Mouse (Mus musculus) layer of hippocampus, adult 18-20 months (tissue): ENCODE measurements around the gene Mogs. TPM values are rescaled to one million over a fixed set of nuclear protein-coding genes. Genes with fewer than 3 reads are reported as not detected.
"Not testable (repeated sequence)": the region's sequence is repeated elsewhere in the genome, so short reads cannot be mapped to it uniquely, and the experiment has no call there.

Experiments used
- DNase-seq, 2 experiments: peaks; one replicate each; pipeline ENCODE4 v3.0.0; 2022; ENCODE audit warnings: low spot score in 2 of 2
- microRNA-seq, 2 experiments: library from miRNA; unstranded; fragments of <30 nt; microRNA quantifications; one replicate each; pipeline ENCODE4 v1.2.0; 2021
- total RNA-seq, 2 experiments: library from RNA; stranded (reverse); gene quantifications; 2 replicates each; pipeline ENCODE4 v1.2.3; 2021

Gene Mogs
- total RNA-seq, 2 experiments from 2014 or later, result 27.0 TPM

DNA sequence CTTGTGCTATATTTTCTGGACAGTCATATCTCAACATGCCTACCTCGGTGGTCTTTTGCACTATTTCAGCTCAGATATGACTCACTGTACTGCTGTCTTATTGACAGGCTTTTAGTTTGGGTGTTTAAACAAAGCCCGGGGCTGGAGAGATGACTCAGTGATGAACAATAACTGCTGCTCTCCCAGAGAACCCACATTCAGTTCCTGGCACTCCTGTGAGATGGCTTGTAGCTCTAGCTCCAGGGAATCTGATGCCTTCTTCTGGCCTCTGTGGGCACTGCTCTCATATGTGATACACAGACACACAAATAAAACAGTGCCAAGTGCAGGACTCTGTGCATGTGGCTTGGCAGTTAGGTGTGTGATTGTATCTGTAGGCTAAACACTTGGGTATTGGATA is 29.9 kb downstream of the Mogs start:
- DNase-seq, result peak in 1 of 2 experiments; percentile 45

DNA sequence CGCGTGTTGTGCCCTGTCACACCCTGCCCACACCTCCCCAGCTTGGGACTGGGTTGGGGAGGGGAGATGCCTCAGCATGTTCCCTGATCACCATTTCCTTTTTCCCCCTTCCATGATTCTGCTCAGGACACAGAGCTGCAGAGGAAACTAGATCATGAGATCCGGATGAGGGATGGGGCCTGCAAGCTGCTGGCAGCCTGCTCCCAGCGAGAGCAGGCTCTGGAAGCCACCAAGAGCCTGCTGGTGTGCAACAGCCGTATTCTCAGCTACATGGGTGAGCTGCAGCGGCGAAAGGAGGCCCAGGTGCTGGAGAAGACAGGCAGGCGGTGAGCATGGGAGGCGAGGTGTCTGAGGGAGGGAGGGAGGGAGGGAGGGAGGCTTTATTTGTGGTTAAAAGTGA is 30.5 kb downstream of the Mogs start:
- DNase-seq, result no peak

DNA sequence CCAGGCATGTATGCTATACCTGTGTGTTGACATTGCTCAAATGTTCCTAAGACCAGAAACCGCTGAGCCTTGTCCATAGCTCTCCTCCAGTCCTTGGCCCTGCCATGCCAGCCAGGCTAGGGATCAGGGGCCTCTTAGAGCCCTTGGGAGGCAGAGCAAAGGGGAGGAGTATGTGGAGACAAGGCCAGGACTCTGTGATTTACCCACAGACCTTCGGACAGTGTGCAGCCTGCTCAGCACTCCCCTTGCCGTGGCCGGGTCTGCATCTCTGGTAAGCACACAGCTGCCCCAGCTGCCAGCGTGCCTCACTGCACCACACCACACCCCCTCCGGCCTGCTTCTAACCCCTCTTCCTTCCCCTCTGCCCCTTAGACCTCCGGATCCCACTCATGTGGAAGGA is 32.0 kb downstream of the Mogs start:
- DNase-seq, result no peak

DNA sequence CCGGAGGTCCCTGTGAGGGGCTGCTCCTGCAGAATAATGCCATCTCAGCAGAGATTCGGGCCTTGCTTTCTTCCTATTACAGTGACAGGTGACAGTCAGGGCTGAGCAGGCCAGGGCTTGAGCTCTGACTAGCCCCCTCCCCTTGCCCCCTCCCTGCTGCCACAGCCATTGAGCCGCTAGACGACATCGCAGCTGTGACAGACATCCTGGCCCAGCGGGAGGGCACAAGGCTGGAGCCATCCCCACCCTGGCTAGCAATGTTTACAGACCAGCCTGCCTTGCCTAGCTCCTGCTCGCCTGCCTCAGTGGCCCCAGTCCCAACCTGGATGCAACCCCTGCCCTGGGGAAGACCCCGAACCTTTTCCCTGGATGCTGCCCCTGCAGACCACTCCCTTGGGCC is 36.4 kb downstream of the Mogs start:
- no peak for DNase-seq

- DNase-seq, result no peak
These were observed 37.7 kb downstream of the Mogs start for GRCm38 (mm10) chr6:83153038-83153437.

DNA sequence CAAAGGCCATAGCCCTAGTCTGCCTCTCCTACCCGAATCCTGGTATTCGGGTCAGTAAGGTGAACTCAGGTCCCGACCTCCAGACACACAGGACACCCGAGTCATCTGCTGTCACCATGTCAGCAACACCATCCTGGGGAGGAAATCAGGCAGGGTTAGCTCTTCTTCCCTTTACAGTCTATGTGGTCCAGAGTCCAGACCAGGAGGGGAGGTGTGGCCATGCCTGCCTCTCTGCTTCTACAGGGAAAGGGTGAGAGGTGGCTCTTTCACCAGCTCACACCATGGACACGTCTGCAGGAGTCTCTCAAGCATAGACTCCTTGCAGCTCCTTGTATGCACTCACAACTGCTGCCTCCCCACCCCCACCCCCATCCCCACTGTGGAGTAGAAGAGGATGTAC is 38.2 kb downstream of the Mogs start:
- no peak for DNase-seq

- DNase-seq, result no peak
These were observed 40.4 kb downstream of the Mogs start for GRCm38 (mm10) chr6:83155552-83156238.

DNA sequence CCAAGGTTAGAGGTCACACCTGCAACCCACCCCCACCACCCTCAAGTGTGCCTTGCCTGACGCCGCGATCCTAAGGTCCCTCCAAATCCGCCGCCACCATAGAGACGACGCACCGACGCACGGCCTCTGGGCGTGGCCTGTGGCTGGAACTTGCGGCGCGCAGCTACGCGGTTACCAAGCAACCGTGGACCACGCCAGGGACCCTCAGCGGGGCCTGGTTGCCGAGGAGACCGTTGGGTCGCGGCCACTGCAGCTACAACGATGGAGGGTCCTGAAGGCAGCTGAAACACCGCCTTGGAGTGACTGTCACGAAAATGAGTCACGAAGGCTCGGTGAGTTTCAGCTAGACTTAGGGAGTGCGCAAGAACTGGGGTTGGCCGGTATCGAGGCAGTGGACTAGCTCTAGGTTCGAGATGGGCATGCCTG is 41.0 kb downstream of the Mogs start, which contains the start of the genes Wdr54 and 1700003E16Rik:
Gene Wdr54, minus strand, starts transcription at position 139 of the 426 bp plus-strand sequence.
Gene 1700003E16Rik, plus strand, starts transcription at position 146 of the 426 bp plus-strand sequence.
- peak; percentile 78 to 83 for DNase-seq

DNA sequence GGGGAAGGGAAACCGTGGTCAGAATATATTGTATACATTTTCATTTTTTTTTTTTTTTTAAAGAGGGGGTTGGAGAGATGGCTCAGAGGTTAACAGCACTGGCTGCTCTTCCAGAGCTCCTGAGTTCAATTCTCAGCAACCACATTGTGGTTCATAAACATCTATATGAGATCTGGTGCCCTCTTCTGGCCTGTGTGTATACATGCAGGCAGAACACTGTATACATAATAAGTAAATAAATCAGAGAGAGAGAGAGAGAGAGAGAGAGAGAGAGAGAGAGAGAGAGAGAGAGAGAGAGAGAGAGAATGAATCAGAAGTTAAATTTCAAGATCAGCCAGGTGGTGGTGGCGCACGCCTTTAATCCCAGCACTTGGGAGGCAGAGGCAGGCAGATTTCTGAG is 44.2 kb downstream of the Mogs start:
- DNase-seq, result not testable (repeated sequence)

DNA sequence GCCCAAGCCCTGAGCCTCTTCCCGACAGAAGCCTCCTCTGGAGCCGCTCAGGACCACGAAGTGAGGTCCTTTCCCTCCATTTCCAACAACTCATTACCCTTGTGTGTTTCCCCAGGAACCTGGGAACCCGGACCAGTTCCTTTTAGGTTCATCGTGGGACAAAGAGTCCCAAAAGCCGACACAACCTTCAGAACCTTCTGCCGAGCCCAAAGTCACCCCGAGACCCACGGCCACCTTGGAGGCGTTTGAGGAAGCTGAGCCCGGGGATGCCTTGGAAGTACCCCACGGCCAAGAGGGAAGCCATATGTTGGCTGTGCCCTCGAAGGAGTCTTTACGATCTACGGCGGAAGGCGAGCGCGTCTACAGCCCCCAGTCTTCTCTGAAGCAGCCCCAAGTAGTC is 46.1 kb downstream of the Mogs start:
- no peak for DNase-seq

DNA sequence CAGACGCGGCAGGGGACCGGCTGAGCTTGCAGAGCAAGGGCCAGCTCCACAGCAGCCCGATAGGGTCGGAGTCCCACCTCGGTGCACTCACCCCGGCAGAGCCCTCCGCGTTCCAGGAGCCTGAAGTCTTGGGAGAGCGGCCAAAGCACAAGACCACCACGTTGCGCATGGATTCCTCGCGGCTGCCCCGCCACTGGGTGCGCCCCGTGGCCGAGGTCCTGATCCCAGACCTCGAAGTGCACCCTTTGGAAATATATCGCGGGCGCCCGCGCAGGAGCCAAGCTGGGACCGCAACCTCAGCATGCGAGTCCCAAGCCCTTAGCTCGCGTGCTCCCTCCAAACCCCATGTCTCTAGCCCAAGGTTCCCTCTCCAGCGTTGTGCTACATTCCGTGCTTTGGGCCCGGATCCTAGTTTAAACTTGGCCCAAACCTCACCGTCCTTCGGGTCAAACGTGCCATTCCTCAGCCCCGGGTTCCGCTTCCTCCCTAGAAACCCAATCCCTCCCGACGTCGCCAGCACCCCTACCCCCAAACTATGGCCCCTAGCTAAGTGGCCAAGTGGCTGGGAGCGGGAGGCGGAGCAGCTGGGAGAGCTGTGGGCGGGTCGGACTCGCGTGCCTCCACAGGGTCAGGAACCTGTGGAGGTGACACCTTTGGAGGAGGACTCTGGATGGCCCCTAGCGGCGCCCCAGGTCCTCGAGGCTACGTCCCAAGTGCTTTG is 46.8 kb downstream of the Mogs start:
- no peak for DNase-seq

DNA sequence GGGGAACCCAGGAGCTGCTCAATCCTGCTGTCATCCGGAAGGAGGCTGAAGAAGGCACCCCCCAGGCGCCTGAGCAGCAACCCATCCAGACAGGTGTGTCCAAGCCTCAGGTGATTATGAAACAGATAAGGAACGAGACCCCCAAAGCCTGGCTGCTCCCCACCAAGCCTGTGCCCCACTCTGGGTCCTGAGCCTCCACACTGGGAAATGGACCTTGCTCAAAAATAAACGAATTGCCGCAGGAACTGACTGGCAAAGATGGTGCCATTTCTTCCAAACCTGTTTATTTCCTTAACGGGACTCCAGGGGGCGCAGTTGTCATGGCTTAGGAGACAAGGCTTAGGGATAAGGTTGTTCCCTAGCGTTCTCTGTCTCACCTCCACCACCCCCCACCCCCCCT is 47.4 kb downstream of the Mogs start:
- peak in 1 of 2 experiments; percentile 80 for DNase-seq

GRCm38 (mm10) chr6:83165026-83165606 is 49.8 kb downstream of the Mogs start:
- DNase-seq, result no peak

- peak; percentile 93 to 95 for DNase-seq
These were observed 50.4 kb downstream of the Mogs start, which contains the start of gene Dctn1 for GRCm38 (mm10) chr6:83165607-83166242. TSS of gene Dctn1 (plus strand) at chr6:83165920.

DNA sequence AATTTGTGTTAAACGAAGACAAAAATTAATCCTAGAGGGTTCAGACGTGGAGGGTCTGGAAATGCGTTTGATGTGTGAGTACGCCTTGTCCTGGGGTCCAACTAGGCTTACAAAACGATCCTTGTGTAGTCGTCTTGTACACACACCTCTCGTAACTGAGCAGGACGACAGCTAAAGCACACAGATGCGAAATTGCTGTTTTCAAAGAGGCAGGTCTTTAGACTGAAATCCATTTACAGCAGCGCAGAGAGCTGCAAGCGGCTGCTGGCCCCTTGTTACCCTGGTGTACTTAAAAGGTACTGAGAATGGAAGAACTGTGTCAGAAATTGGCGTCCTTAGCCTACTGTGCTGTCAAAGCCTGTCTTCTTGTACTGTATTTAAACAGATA is 50.9 kb downstream of the Mogs start:
- DNase-seq, result no peak

Small RNA genes lying within 50 kb of the gene (microRNA-seq; reads per million reads assigned to microRNA genes)
- 0 reads per million in 2 experiments for gene Mir3470a

Other genes with a start within 250 kb of the Mogs start
- 10 to 100 TPM; 40.1 to 40.8 TPM for gene Sema4f, start 175.7 kb upstream of the Mogs start, total RNA-seq
- gene M1ap, start 168.6 kb upstream of the Mogs start, total RNA-seq, result not detected
- 1 to 10 TPM; 3.8 to 4.3 TPM for gene Dok1, start 82.0 kb upstream of the Mogs start, total RNA-seq
- 1 to 10 TPM; 2.5 to 2.8 TPM for gene Loxl3, start 81.3 kb upstream of the Mogs start, total RNA-seq
- 100 to 1,000 TPM; 125 to 137 TPM for gene Aup1, start 61.0 kb upstream of the Mogs start, total RNA-seq
- gene Htra2, start 60.2 kb upstream of the Mogs start, total RNA-seq, result 10 to 100 TPM; 43.3 to 47.7 TPM
- under 1 TPM; 0.50 to 0.61 TPM for gene Dqx1, start 57.7 kb upstream of the Mogs start, total RNA-seq
- not detected for gene Tlx2, start 45.2 kb upstream of the Mogs start, total RNA-seq
- 10 to 100 TPM; 33.7 to 37.9 TPM for gene Pcgf1, start 37.6 kb upstream of the Mogs start, total RNA-seq
- gene Lbx2, start 29.1 kb upstream of the Mogs start, total RNA-seq, result not detected
- gene Ccdc142, start 13.9 kb upstream of the Mogs start, total RNA-seq, result 1 to 10 TPM; 7.7 to 9.4 TPM
- 1 to 10 TPM; 6.5 to 7.6 TPM for gene Gm42688, start 13.9 kb upstream of the Mogs start, total RNA-seq
- gene Mrpl53, start 6.5 kb upstream of the Mogs start, total RNA-seq, result 10 to 100 TPM; 58.4 to 69.3 TPM
- gene Wbp1, start 6.1 kb downstream of the Mogs start, total RNA-seq, result 10 to 100 TPM; 47.4 to 52.5 TPM
- gene Ino80b, start 9.9 kb downstream of the Mogs start, total RNA-seq, result 10 to 100 TPM; 28.0 to 29.5 TPM
- 10 to 100 TPM; 73.5 to 75.8 TPM for gene Rtkn, start 20.0 kb downstream of the Mogs start, total RNA-seq
- gene Wdr54, start 40.9 kb downstream of the Mogs start, total RNA-seq, result 10 to 100 TPM; 24.4 to 27.6 TPM
- gene 1700003E16Rik, start 40.9 kb downstream of the Mogs start, total RNA-seq, result 10 to 100 TPM; 25.3 to 26.1 TPM
- 100 to 1,000 TPM; 398 to 403 TPM for gene Dctn1, start 50.4 kb downstream of the Mogs start, total RNA-seq
- gene Slc4a5, start 104.3 kb downstream of the Mogs start, total RNA-seq, result 1 to 10 TPM in 1 of 2 experiments, under 1 TPM in 1; 0.25 to 1.2 TPM
- 1 to 10 TPM; 6.6 to 7.1 TPM for gene Mthfd2, start 210.4 kb downstream of the Mogs start, total RNA-seq
- gene Mob1a, start 210.5 kb downstream of the Mogs start, total RNA-seq, result 10 to 100 TPM; 19.2 to 20.5 TPM
- 10 to 100 TPM; 47.1 to 58.9 TPM for gene Bola3, start 233.7 kb downstream of the Mogs start, total RNA-seq